ENCODE assay signal across 9 mouse cellular contexts in genomic region chr9:33901313-33902076, GRCm38 (mm10).
DNase-seq lines count a peak whose midpoint lies in the region; ATAC-seq and TF ChIP-seq lines count a peak whose summit lies in the region.
"Had no signal": no experiment of that assay in that cellular context is flagged by ENCODE, and none has a peak within 500 bp of the region (broad histone marks: within the 10 kb centered on the region; RNA-seq: fewer than 3 reads in every experiment).

No protein-coding gene starts in this region.

- H3K27me3 ChIP-seq in kidney, embryonic 15.5 days, result no peaks in the 10 kb centered on the region
- H3K27me3 ChIP-seq in embryonic facial prominence, embryonic 13.5 days, result no peaks in the 10 kb centered on the region
- H3K27me3 ChIP-seq in hindbrain, embryonic 16.5 days (replicated peaks; ENCODE audit: control insufficient read depth, insufficient read depth, low read length), result no peaks in the 10 kb centered on the region
- no peaks in the 10 kb centered on the region for H3K27me3 ChIP-seq in midbrain, postnatal 0 days (ENCODE audit: insufficient read depth, low read length)
- H3K27me3 ChIP-seq: heart, embryonic 15.5 days had no signal

- WGBS in kidney, embryonic 15.5 days, result 39% methylated on average over 10 of the region's 10 CpGs
- 36% methylated on average over 10 of the region's 10 CpGs for WGBS in embryonic facial prominence, embryonic 13.5 days
- WGBS in hindbrain, embryonic 16.5 days, result 22% methylated on average over 10 of the region's 10 CpGs
- 26% methylated on average over 10 of the region's 10 CpGs for WGBS in midbrain, postnatal 0 days

- H3K4me2 ChIP-seq in kidney, embryonic 15.5 days, result peak overlapping the region; percentile 15
- H3K4me2 ChIP-seq in embryonic facial prominence, embryonic 13.5 days, result no peak overlapping the region
- H3K4me2 ChIP-seq in hindbrain, embryonic 16.5 days (ENCODE audit: low read length), result no peak overlapping the region
- no peak overlapping the region for H3K4me2 ChIP-seq in midbrain, postnatal 0 days (ENCODE audit: low read depth, low read length, poor library complexity, severe bottlenecking)
- H3K4me2 ChIP-seq: heart, embryonic 15.5 days had no signal

- H3K36me3 ChIP-seq in kidney, embryonic 15.5 days, result no peaks in the 10 kb centered on the region
- H3K36me3 ChIP-seq in embryonic facial prominence, embryonic 13.5 days, result no peaks in the 10 kb centered on the region
- H3K36me3 ChIP-seq in hindbrain, embryonic 16.5 days (ENCODE audit: control insufficient read depth, insufficient read depth, low read length), result no peaks in the 10 kb centered on the region
- H3K36me3 ChIP-seq in midbrain, postnatal 0 days (ENCODE audit: insufficient read depth, low read length), result no peaks in the 10 kb centered on the region
- H3K36me3 ChIP-seq: heart, embryonic 15.5 days had no signal

- H3K4me1 ChIP-seq in kidney, embryonic 15.5 days, result peaks cover 13% of the 10 kb centered on the region; the same call in 1 of the 2 replicates
- peaks cover 4% of the 10 kb centered on the region for H3K4me1 ChIP-seq in embryonic facial prominence, embryonic 13.5 days
- H3K4me1 ChIP-seq in hindbrain, embryonic 16.5 days (ENCODE audit: control insufficient read depth, insufficient read depth, low read depth, low read length), result peaks cover 3% of the 10 kb centered on the region
- peaks cover 6% of the 10 kb centered on the region; the same call in 1 of the 2 replicates for H3K4me1 ChIP-seq in midbrain, postnatal 0 days (ENCODE audit: insufficient read depth, low read length)
- H3K4me1 ChIP-seq: heart, embryonic 15.5 days had no signal

- no peak for TF ChIP-seq CTCF in midbrain, postnatal 0 days (IDR thresholded peaks at IDR 0.05)

- no peak overlapping the region for H3K9ac ChIP-seq in kidney, embryonic 15.5 days
- H3K9ac ChIP-seq in embryonic facial prominence, embryonic 13.5 days, result no peak overlapping the region
- H3K9ac ChIP-seq in hindbrain, embryonic 16.5 days (ENCODE audit: low read depth, low read length), result no peak overlapping the region
- H3K9ac ChIP-seq in midbrain, postnatal 0 days (replicated peaks; ENCODE audit: low read length, poor library complexity, severe bottlenecking), result no peak overlapping the region
- H3K9ac ChIP-seq: heart, embryonic 15.5 days had no signal

- H3K27ac ChIP-seq in kidney, embryonic 15.5 days, result no peak overlapping the region
- H3K27ac ChIP-seq in embryonic facial prominence, embryonic 13.5 days, result no peak overlapping the region
- H3K27ac ChIP-seq in hindbrain, embryonic 16.5 days (ENCODE audit: low read depth, low read length), result no peak overlapping the region
- no peak overlapping the region for H3K27ac ChIP-seq in midbrain, postnatal 0 days (ENCODE audit: low read depth, low read length)
- H3K27ac ChIP-seq: heart, embryonic 15.5 days had no signal

- no peak overlapping the region for H3K4me3 ChIP-seq in kidney, embryonic 15.5 days (replicated peaks)
- no peak overlapping the region for H3K4me3 ChIP-seq in embryonic facial prominence, embryonic 13.5 days
- no peak overlapping the region for H3K4me3 ChIP-seq in hindbrain, embryonic 16.5 days (ENCODE audit: low read length)
- no peak overlapping the region for H3K4me3 ChIP-seq in midbrain, postnatal 0 days (ENCODE audit: low read depth, low read length)
- H3K4me3 ChIP-seq: heart, embryonic 15.5 days had no signal

- ATAC-seq in kidney, embryonic 15.5 days (replicated peaks; ENCODE audit: low FRiP score), result peak; percentile 72
- ATAC-seq in embryonic facial prominence, embryonic 13.5 days (ENCODE audit: insufficient number of reproducible peaks, insufficient read depth, low FRiP score, low TSS enrichment, low read depth), result 0 out of 2 replicates have a peak, but pooled peaks have one; percentile 52
- peak; percentile 79 for ATAC-seq in hindbrain, embryonic 16.5 days
- ATAC-seq in midbrain, postnatal 0 days (ENCODE audit: low FRiP score), result no peak

- DNase-seq in kidney, adult 11 months, result no peak
- DNase-seq in midbrain, postnatal 0 days (ENCODE audit: low spot score), result peak; percentile 63
- DNase-seq in gastrocnemius, postnatal 25 days, result no peak
- no peak for DNase-seq in spleen, postnatal 10 days (ENCODE audit: low spot score in 2 of 2)
- no peak for DNase-seq in urinary bladder, postnatal 14 days (ENCODE audit: low spot score)

- H3K9me3 ChIP-seq in kidney, embryonic 15.5 days (replicated peaks), result no peaks in the 10 kb centered on the region
- H3K9me3 ChIP-seq in embryonic facial prominence, embryonic 13.5 days, result no peaks in the 10 kb centered on the region
- no peaks in the 10 kb centered on the region for H3K9me3 ChIP-seq in hindbrain, embryonic 16.5 days (ENCODE audit: control insufficient read depth, low read length)
- no peaks in the 10 kb centered on the region for H3K9me3 ChIP-seq in midbrain, postnatal 0 days (ENCODE audit: low read length)
- H3K9me3 ChIP-seq: heart, embryonic 15.5 days had no signal
